In the genomic region with DNA sequence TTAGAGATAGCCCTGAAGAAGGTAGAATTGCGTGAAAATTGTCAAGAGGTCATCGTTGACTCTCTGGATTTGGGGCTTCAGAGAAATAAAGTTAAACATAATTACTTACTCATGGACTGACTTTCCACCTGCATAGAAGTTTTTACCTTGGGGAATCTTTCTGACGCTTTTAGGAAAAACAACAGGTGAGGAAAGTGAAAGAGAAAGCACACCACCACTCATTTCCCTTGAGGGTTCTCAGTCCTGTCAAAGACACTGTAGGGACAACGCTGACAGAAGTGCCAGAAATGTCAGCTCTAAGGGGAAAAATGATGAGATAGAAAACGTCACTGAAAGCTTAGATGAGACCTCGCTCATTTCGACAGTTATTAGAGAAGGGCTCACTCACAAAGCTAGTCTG, we compare ENCODE assay signal across 23 mouse cellular contexts.
A peak's percentile ranks its signal among the peaks of the same experiment; 100 is the strongest.
DNase-seq lines count a peak whose midpoint lies in the region; ATAC-seq lines count a peak whose summit lies in the region.
"Had no signal": no experiment of that assay in that cellular context is flagged by ENCODE, and none has a peak within 500 bp of the region (broad histone marks: within the 10 kb centered on the region; RNA-seq: fewer than 3 reads in every experiment).

No protein-coding gene starts in this region.

- H3K4me3 ChIP-seq in kidney, embryonic 15.5 days (replicated peaks) = no peak overlapping the region
- H3K4me3 ChIP-seq: embryonic facial prominence, embryonic 13.5 days; embryonic facial prominence, embryonic 15.5 days; erythroblast, embryonic 14.5 days; forebrain, embryonic 10.5 days; forebrain, embryonic 12.5 days had no signal

- WGBS in kidney, embryonic 15.5 days = 89% methylated on average over 7 of the region's 7 CpGs

- no peaks in the 10 kb centered on the region for H3K36me3 ChIP-seq in kidney, embryonic 15.5 days
- H3K36me3 ChIP-seq: embryonic facial prominence, embryonic 13.5 days; embryonic facial prominence, embryonic 15.5 days; forebrain, embryonic 10.5 days; forebrain, embryonic 12.5 days; G1E had no signal

- H3K4me1 ChIP-seq in kidney, embryonic 15.5 days = no peaks in the 10 kb centered on the region
- H3K4me1 ChIP-seq: embryonic facial prominence, embryonic 15.5 days had no signal

- no peak overlapping the region for H3K27ac ChIP-seq in kidney, embryonic 15.5 days
- H3K27ac ChIP-seq: embryonic facial prominence, embryonic 13.5 days; embryonic facial prominence, embryonic 15.5 days; forebrain, embryonic 10.5 days; forebrain, embryonic 12.5 days had no signal

- no peaks in the 10 kb centered on the region for H3K9me3 ChIP-seq in kidney, embryonic 15.5 days (replicated peaks)
- H3K9me3 ChIP-seq: embryonic facial prominence, embryonic 13.5 days; embryonic facial prominence, embryonic 15.5 days; forebrain, embryonic 10.5 days; forebrain, embryonic 12.5 days; G1E had no signal

- peak; percentile 7 for DNase-seq in CD4-positive, CD25-positive, alpha-beta regulatory T cell, adult 2 months (ENCODE audit: low read depth, low spot score)
- DNase-seq in induced T-regulatory cell, adult 2 months (ENCODE audit: low read depth) = peak; percentile 45
- DNase-seq in cerebellum, postnatal 36 days = no peak
- DNase-seq: adrenal gland, adult 8-10 months; adrenal gland, postnatal 14 days; adrenal gland, postnatal 36 days; cerebellum, adult 18-20 months; cerebellum, adult 8-10 months; cerebellum, adult 9-11 months; cerebellum, postnatal 25 days; embryo, embryonic 11 days had no signal

- no peak overlapping the region for H3K9ac ChIP-seq in kidney, embryonic 15.5 days
- H3K9ac ChIP-seq: embryonic facial prominence, embryonic 13.5 days; embryonic facial prominence, embryonic 15.5 days; forebrain, embryonic 12.5 days had no signal

- no peak for ATAC-seq in CD4-positive, CD25-positive, alpha-beta regulatory T cell, adult 4 months
- no peak for ATAC-seq in kidney, embryonic 15.5 days (replicated peaks; ENCODE audit: low FRiP score)
- ATAC-seq: activated CD4-positive, CD25-positive, alpha-beta regulatory T cell, adult 4 months; forebrain, embryonic 14.5 days; forebrain, embryonic 16.5 days; Patski had no signal

- no peaks in the 10 kb centered on the region for H3K27me3 ChIP-seq in kidney, embryonic 15.5 days
- H3K27me3 ChIP-seq: embryonic facial prominence, embryonic 13.5 days; embryonic facial prominence, embryonic 15.5 days; forebrain, embryonic 12.5 days; Patski had no signal

- H3K4me2 ChIP-seq in kidney, embryonic 15.5 days = no peak overlapping the region
- H3K4me2 ChIP-seq: embryonic facial prominence, embryonic 13.5 days; embryonic facial prominence, embryonic 15.5 days; forebrain, embryonic 12.5 days had no signal

Comparison
In these comparisons a context has a peak if more than half of its experiments do, and no peak if none do; other contexts are left out.
1. DNase-seq: peak in CD4-positive, CD25-positive, alpha-beta regulatory T cell, adult 2 months (single experiment) and induced T-regulatory cell, adult 2 months (single experiment); none in cerebellum, postnatal 36 days (0 of 2).